Mouse (Mus musculus) stomach, embryonic 15.5 days (tissue): Measurements from ENCODE around the gene Olfr1416. TPM values are rescaled to one million over a fixed set of nuclear protein-coding genes. Genes with fewer than 3 reads are reported as not detected.
"Not testable (repeated sequence)": the region's sequence is repeated elsewhere in the genome, so short reads cannot be mapped to it uniquely, and the experiment has no call there.

ENCODE experiments used
- ATAC-seq: fragments of 200-750 bp; cut with Nextera tagmentation; 2 replicates; pipeline ENCODE4 v1.8.0; 2017; ENCODE audit warnings: low read depth, moderate number of reproducible peaks, moderate TSS enrichment; ENCODE audit not compliant: insufficient read depth, low FRiP score
- H3K27ac ChIP-seq: fragments of 300-500 bp; sonication (generic); 2 replicates; pipeline ENCODE4 v1.5.1; 2015; ENCODE audit warnings: mild to moderate bottlenecking, inconsistent platforms
- H3K27me3 ChIP-seq: fragments of 300-500 bp; sonication (generic); replicated peaks from 2 replicates; pipeline ENCODE4 v1.6.1; 2015; ENCODE audit warnings: inconsistent platforms
- H3K36me3 ChIP-seq: fragments of 300-500 bp; sonication (generic); 2 replicates; pipeline ENCODE4 v1.6.1; 2015; ENCODE audit warnings: inconsistent platforms
- H3K4me1 ChIP-seq: fragments of 300-500 bp; sonication (generic); 2 replicates; pipeline ENCODE4 v1.6.1; 2015; ENCODE audit warnings: inconsistent platforms
- H3K4me2 ChIP-seq: fragments of 300-500 bp; sonication (generic); 2 replicates; pipeline ENCODE4 v1.6.1; 2015; ENCODE audit warnings: mild to moderate bottlenecking, inconsistent platforms
- H3K4me3 ChIP-seq: fragments of 300-500 bp; sonication (generic); replicated peaks from 2 replicates; pipeline ENCODE4 v1.5.1; 2015; ENCODE audit warnings: inconsistent platforms
- H3K9ac ChIP-seq: fragments of 300-500 bp; sonication (generic); 2 replicates; pipeline ENCODE4 v1.6.1; 2015; ENCODE audit warnings: inconsistent platforms
- H3K9me3 ChIP-seq: fragments of 300-500 bp; sonication (generic); 2 replicates; pipeline ENCODE4 v1.6.1; 2016; ENCODE audit warnings: inconsistent platforms
- WGBS: fragments of 180-500 bp; shearing (Covaris S2); methylation state at CpG from one replicate; pipeline ENCODE4 v1.1.7; 2015; 5-methylcytosine and 5-hydroxymethylcytosine counted together
- polyA plus RNA-seq: library from polyadenylated mRNA; unstranded; fragments of >200 nt; fragmentation: Nextera tagmentation; extraction: Ambion mirVana; gene quantifications from 2 replicates; pipeline ENCODE4 v1.2.1, GENCODE M21; 2015

Olfr1416 gene
- polyA plus RNA-seq: not detected in 2 replicates

DNA sequence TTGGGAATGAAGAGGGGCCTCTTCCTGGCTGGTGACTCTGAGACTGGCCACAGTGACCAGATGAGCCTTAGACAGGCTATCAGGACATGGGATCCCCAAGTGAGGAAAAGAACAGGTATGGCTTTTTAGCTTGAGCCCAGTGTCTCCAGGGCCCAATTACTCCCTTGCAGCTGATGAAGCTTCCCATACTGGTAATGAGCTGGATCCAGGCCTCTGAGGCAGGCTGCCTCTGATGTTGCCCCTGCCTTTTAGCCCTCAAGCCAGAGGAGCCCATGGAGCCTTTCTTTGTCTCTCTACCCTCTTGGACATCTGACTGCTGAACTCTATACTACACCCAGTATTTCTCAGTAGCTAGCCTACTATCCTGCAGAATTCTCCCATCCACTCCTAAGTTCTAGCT, at the start of gene Olfr1416:
Olfr1416 (minus strand) TSS at position 101 of the 400 bp plus-strand sequence.
- no peak for ATAC-seq
- no peak within 1 kb of the TSS for H3K9ac ChIP-seq

DNA sequence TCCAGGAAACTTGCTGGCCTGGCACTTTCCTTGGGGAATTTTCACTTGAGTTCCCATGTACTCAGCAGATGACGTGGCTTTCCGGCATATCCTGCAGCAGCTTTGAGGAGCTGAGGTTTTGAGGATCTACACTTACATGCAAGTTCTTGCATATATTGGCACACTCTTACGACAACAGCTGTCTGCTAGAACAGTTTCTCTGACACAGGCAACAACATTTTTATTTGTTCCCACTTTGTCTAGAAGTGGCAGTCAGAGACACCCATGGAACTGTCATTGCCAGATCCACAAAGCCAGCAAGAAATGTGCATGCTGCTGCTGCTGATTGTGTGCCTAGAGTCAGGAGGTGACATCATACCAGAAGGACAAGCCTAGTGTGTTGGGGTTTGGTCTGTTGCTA, 38.9 kb upstream of the Olfr1416 start:
- H3K36me3 ChIP-seq: no peaks in the 10 kb centered on the region
- H3K4me2 ChIP-seq: no peak overlapping the region
- no peak overlapping the region for H3K4me3 ChIP-seq
- no peaks in the 10 kb centered on the region for H3K9me3 ChIP-seq
- H3K9ac ChIP-seq: no peak overlapping the region
- no peaks in the 10 kb centered on the region for H3K27me3 ChIP-seq
- ATAC-seq: no peak
- 83% methylated on average over 3 of the region's 3 CpGs for WGBS
- H3K4me1 ChIP-seq: no peaks in the 10 kb centered on the region
- H3K27ac ChIP-seq: no peak overlapping the region

More for the DNA sequence above, at the start of gene Olfr1416:
- Histone ChIP-seq H3K4me2 (no peak within 1 kb of the TSS), H3K4me1 (no peaks in the 10 kb centered on the region), H3K36me3 (no peaks in the 10 kb centered on the region), H3K4me3 (no peak within 1 kb of the TSS), H3K9me3 (no peaks in the 10 kb centered on the region), H3K27me3 (no peaks in the 10 kb centered on the region), H3K27ac (no peak within 1 kb of the TSS)

DNA sequence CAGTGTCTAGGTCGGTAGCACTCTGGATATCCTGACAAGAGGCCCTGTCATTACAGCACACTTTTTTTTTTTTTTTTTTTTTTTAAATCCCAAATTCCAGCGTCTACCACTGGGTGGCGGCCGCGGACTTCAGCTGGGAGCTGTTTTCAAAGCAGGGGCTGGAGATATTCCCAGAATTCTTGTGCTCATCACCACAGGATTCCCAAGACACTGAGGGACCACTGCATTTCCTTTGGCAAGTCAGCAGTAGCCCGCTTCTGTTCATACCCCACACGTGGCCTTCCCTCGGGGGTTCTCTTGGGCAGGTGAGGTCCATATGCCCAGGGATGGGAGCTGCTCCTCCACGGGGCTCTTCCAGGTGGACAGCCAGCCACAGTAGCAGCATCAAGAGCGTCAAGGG, 36.5 kb upstream of the Olfr1416 start:
- no peaks in the 10 kb centered on the region for H3K27me3 ChIP-seq
- 18% methylated on average over 10 of the region's 10 CpGs for WGBS
- ATAC-seq: 0 out of 2 replicates have a peak, but pooled peaks have one; percentile 18

DNA sequence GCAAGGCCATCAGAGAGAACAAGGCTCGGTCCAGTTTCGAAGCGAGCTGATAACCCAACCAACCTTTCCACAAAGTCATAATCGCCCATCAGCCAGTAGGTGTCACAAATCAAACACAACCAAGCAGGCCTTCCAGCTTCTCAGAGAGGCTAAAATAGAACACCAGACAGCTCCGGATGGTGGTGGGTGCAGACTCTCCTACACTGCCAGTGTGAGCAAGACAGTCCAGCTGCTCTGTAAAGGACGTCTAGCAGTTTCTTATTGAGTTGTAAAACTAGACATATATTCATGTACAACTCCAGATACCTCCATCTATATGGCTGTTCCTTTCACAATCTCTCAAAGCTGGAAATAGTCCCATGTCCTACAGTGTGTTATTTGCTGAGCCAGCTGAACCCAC, 34.1 kb upstream of the Olfr1416 start:
- no peak for ATAC-seq
- no peaks in the 10 kb centered on the region for H3K9me3 ChIP-seq
- H3K4me3 ChIP-seq: no peak overlapping the region
- no peaks in the 10 kb centered on the region for H3K36me3 ChIP-seq
- 81% methylated on average over 6 of the region's 6 CpGs for WGBS
- no peak overlapping the region for H3K4me2 ChIP-seq
- no peaks in the 10 kb centered on the region for H3K27me3 ChIP-seq
- no peak overlapping the region for H3K27ac ChIP-seq
- H3K9ac ChIP-seq: no peak overlapping the region
- H3K4me1 ChIP-seq: no peaks in the 10 kb centered on the region

More for the DNA sequence above, 36.5 kb upstream of the Olfr1416 start:
- no peaks in the 10 kb centered on the region for H3K36me3 ChIP-seq
- H3K4me3 ChIP-seq: no peak overlapping the region
- H3K9me3 ChIP-seq: no peaks in the 10 kb centered on the region
- H3K4me1 ChIP-seq: no peaks in the 10 kb centered on the region
- H3K9ac ChIP-seq: no peak overlapping the region
- no peak overlapping the region for H3K27ac ChIP-seq
- no peak overlapping the region for H3K4me2 ChIP-seq

DNA sequence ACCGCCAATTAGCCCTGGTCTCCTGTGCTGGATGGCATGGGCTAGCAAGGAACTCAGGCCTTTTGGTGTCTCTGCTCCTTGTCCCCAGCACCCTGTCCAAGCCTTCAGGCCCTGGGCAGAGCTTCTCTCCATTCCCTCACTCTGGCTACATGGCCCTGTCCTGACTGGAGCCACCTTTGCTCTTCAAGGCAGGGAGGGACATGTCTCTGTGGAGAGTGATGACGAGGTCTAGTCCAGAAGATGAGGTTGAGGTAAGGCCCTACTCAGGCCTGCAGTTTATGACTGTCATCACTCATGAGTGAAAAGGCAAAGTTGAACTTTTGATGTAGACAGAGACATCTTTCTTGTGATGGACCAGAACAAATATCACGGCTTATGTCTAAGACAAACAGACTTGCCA, 33.6 kb upstream of the Olfr1416 start, which contains the start of gene Olfr1414:
Olfr1414 (minus strand) TSS at position 101 of the 400 bp plus-strand sequence.
- no peak within 1 kb of the TSS for H3K4me3 ChIP-seq
- WGBS: 68% methylated on average over 3 of the region's 3 CpGs
- no peaks in the 10 kb centered on the region for H3K36me3 ChIP-seq
- no peaks in the 10 kb centered on the region for H3K4me1 ChIP-seq
- H3K27me3 ChIP-seq: no peaks in the 10 kb centered on the region
- H3K27ac ChIP-seq: no peak within 1 kb of the TSS
- ATAC-seq: no peak
- H3K4me2 ChIP-seq: no peak within 1 kb of the TSS
- H3K9ac ChIP-seq: no peak within 1 kb of the TSS
- H3K9me3 ChIP-seq: no peaks in the 10 kb centered on the region

DNA sequence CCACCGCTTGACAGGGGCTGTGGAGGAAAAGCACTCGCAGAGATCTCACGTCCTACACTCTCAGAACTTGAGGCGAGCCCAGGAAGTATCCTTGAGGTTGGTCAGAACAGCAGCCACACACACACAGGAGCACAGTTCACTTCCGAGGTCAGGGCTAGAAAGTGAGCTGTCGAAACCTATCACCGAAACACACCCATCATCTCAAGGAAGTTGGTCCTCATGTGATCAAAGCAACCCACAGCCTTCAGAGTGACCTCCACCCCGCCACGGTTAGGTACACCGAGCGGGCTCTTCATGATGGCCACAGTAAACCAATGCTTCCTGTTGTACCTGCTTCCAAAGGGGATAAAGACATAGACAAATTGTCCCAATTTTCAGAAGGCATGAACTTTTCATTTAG, 30.5 kb upstream of the Olfr1416 start:
- H3K27me3 ChIP-seq: no peaks in the 10 kb centered on the region
- H3K9ac ChIP-seq: no peak overlapping the region
- no peak overlapping the region for H3K4me3 ChIP-seq
- H3K27ac ChIP-seq: no peak overlapping the region
- no peaks in the 10 kb centered on the region for H3K9me3 ChIP-seq
- no peak for ATAC-seq
- no peak overlapping the region for H3K4me2 ChIP-seq
- no peaks in the 10 kb centered on the region for H3K4me1 ChIP-seq
- WGBS: 77% methylated on average over 11 of the region's 11 CpGs
- H3K36me3 ChIP-seq: no peaks in the 10 kb centered on the region

DNA sequence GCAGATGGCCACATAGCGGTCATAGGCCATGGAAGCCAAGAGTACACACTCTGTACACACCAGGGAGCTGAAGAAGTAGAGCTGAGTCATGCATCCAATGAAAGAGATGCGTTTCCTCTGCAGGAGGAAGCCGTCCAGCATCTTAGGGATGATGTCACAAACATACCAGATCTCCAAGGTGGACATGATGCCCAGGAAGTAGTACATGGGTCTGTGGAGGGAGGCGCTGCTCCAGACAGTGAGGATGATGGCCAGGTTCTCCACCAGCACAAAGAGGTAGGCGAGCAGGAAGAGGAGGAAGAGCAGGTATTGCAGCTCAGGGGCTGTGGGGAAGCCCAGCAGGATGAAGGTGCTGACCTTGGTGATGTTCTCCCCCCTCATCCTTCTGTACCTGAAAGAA, 26.7 kb upstream of the Olfr1416 start:
- WGBS: 90% methylated on average over 5 of the region's 5 CpGs

DNA sequence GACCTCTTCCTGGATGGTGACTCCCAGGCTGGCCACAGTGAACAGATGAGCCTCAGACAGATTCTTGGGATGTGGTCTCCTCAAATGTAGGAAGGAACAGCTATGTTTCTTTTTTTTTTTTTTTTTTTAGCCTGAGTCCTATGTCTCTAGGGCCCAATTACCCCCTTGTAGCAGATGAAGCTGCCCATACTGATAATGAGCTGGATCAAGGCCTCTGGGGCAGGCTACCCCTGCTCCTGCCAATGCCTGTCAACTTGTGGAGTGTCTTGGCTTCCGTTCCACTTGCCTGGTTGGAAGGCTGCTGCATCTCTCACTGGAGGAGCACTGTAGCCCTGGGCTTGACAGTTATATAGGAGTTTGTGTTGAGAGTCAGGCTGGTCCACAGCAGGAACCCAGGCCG, 11.1 kb upstream of the Olfr1416 start, which contains the start of gene Olfr1415:
Olfr1415 (minus strand) TSS at position 101 of the 400 bp plus-strand sequence.
- H3K4me2 ChIP-seq: no peak within 1 kb of the TSS
- H3K36me3 ChIP-seq: no peaks in the 10 kb centered on the region
- H3K27ac ChIP-seq: no peak within 1 kb of the TSS
- WGBS: 72% methylated on average over 2 of the region's 2 CpGs
- no peaks in the 10 kb centered on the region for H3K9me3 ChIP-seq
- H3K4me3 ChIP-seq: no peak within 1 kb of the TSS
- no peak within 1 kb of the TSS for H3K9ac ChIP-seq
- no peak for ATAC-seq
- no peaks in the 10 kb centered on the region for H3K4me1 ChIP-seq
- H3K27me3 ChIP-seq: no peaks in the 10 kb centered on the region

More for the DNA sequence above, 26.7 kb upstream of the Olfr1416 start:
- H3K9me3 ChIP-seq, H3K4me3 ChIP-seq, H3K4me1 ChIP-seq, H3K27ac ChIP-seq, H3K27me3 ChIP-seq, ATAC-seq, H3K4me2 ChIP-seq, H3K9ac ChIP-seq, H3K36me3 ChIP-seq: not testable (repeated sequence)

DNA sequence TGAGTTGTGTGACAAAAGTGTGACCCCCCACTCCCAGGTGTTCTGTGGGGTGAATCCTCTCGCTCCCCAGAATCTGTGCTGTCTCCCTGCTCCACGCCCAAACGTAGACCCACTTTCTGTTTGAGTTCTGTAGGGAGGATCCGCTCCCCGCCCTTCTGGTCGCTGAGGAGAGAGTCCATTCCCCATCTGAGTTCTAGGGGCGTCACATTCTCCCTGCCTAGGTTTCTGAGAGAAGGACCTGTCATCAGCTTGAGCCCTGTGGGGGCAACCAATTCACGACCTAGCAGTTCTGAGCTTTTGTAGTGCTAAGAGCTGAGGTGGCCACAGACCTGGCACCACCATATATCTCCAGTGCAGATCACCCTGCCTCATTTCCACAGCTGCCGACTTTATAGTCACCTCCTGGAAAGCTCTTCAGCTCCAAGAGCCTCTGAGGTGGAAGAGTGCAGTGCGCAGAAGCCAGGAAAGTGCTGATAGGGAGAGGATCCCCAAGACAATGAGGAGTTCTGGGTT, 10.8 kb downstream of the Olfr1416 start:
- ATAC-seq: no peak; the same call in none of the 2 replicates
- peak overlapping the region; percentile 55 for H3K27ac ChIP-seq
- H3K4me3 ChIP-seq: peak overlapping the region; percentile 78
- H3K4me1 ChIP-seq: peaks cover 8% of the 10 kb centered on the region; the same call in 1 of the 2 replicates
- 3% methylated on average over 10 of the region's 10 CpGs for WGBS
- peaks cover 5% of the 10 kb centered on the region for H3K36me3 ChIP-seq
- peak overlapping the region; percentile 41; the same call in 1 of the 2 replicates for H3K9ac ChIP-seq
- no peaks in the 10 kb centered on the region for H3K9me3 ChIP-seq
- H3K27me3 ChIP-seq: no peaks in the 10 kb centered on the region
- peak overlapping the region; percentile 95 for H3K4me2 ChIP-seq

DNA sequence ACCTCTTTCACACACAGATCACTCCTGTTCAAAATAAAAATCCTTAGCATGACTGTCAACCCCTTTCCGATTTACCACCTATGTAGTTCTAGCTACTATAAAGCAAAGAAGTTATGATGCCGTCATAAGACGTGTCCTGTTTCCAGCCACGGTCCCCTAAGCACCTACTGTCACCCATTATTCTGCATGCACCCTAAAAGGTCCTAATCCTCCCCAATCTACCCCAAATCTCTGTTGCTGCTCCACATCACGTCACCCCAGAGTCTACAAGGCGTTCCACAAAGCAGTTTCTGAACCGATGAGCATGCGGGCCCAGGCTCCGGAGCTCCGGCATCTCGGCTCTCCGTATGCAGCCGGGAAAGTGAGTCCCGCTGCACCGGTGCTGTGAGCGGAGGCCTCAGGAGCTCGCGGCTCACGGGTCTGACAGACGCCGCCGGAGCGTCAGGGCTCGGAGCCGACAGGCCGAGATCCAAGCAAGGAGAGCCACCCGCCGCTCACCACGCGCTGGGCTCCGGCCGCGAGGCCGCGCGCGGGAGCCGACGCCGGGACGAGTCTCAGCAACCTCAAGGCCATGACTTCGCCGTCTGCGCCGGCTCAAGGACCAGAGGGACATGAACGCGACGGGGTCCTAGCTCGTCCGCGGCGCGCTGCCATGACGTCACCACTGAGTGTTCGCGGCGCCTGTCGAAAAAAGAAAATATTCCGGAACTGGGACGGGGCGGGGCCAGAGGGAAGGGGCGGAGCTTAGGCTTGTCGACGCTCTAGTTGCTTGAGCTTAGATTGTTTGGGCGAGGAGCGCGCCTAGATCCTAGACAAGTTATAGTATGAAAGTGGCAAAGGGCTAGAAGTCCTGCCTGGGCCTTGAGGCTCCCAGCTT, 11.5 kb downstream of the Olfr1416 start, which contains the start of gene Ndufa10:
Ndufa10 (minus strand) TSS at position 696 of the 877 bp plus-strand sequence.
- Histone ChIP-seq H3K27me3 (no peaks in the 10 kb centered on the region), H3K4me2 (peak within 1 kb of the TSS; percentile 95), H3K27ac (peak within 1 kb of the TSS; percentile 55), H3K9ac (peak within 1 kb of the TSS; percentile 95), H3K4me1 (peaks cover 8% of the 10 kb centered on the region; the same call in 1 of the 2 replicates), H3K36me3 (peaks cover 6% of the 10 kb centered on the region), H3K9me3 (no peaks in the 10 kb centered on the region), H3K4me3 (peak within 1 kb of the TSS; percentile 78)
- peak; percentile 90 for ATAC-seq
- under 1% methylated on average over 66 of the region's 67 CpGs for WGBS

DNA sequence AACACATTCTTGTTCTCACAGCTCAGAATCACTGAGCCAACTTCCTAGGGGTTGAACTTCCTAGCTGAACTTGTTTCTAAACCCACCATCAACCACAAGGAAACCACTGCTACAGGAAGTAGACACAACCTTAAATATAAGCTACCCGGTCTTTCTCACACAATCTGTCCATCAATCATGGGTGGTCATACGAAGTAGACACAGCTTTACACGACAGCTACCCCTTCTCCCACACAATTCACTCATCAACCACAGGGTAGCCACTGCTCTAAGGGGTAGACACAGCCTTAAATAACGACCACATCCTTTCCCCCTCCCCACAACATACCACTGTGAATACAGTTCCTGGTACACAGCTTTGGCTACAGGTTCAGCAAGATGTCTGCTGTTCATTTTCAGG, 16.0 kb downstream of the Olfr1416 start:
- no peaks in the 10 kb centered on the region for H3K27me3 ChIP-seq
- no peak overlapping the region for H3K4me2 ChIP-seq
- H3K9ac ChIP-seq: no peak overlapping the region
- peaks cover 3% of the 10 kb centered on the region; the same call in 1 of the 2 replicates for H3K4me1 ChIP-seq
- 72% methylated on average over 4 of the region's 4 CpGs for WGBS
- H3K36me3 ChIP-seq: peaks cover 42% of the 10 kb centered on the region
- no peak overlapping the region for H3K27ac ChIP-seq
- no peak overlapping the region for H3K4me3 ChIP-seq
- no peak for ATAC-seq
- no peaks in the 10 kb centered on the region for H3K9me3 ChIP-seq

DNA sequence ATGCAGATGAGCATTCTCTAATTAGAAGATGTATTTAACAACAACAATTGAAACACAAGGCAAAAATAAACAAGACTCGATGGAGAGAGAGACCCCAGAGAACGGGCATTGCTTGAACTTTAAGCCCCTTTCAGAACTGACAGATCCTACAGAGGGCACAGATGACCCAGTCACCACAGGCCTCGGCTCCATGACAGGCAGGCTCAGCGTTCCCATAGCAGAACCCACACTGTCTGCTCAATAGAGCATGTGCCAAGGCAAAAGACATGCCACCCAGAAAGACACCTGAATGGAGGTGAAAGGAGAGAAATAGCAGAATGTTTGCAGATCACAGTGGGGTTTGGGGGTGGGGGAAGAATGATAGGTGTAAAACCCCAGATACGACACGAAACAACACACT, 26.5 kb downstream of the Olfr1416 start:
- no peak overlapping the region for H3K9ac ChIP-seq
- H3K36me3 ChIP-seq: peaks cover 52% of the 10 kb centered on the region
- no peak for ATAC-seq
- H3K4me3 ChIP-seq: no peak overlapping the region
- no peaks in the 10 kb centered on the region for H3K9me3 ChIP-seq
- H3K27ac ChIP-seq: no peak overlapping the region
- no peaks in the 10 kb centered on the region for H3K27me3 ChIP-seq
- no peak overlapping the region for H3K4me2 ChIP-seq
- 90% methylated on average over 6 of the region's 6 CpGs for WGBS
- H3K4me1 ChIP-seq: no peaks in the 10 kb centered on the region
